21 mouse cellular contexts compared by ENCODE assay signal in the genomic region with DNA sequence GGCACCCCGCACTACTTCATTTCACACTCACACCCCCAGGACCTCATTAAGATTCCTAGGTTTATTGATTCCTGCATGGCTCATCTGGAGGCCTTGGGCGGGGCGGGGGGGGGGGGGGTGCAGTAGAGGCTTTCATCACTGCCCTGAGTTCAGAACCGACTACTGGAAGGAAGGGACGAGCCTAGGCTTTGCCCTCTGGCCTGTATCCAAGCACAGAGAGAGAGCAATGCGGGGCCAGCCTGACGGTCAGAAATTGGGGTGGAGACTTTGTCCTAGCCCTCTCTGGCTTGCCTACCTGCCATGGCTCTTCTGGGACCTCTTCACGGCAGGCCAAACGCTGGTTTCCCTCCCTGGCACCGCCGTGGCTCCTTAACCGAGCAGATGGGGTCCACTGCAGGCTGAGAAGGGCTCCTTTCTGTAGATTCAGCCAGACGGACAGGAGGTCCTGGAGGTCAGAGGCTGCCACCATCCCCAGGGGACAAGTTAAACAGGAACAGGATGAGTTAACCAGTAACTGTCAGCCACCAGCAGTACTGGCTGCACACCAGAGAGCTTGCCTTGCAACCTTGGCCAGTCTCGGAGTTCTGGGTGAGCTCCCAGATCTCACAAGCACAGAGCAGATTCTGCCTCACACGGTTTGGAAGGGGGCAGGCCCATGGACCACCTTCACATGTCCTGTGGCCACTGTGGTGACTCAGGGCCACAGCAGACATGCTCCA. TPM values are rescaled to one million over a fixed set of nuclear protein-coding genes. Genes with fewer than 3 reads are reported as not detected.
A peak's percentile ranks its signal among the peaks of the same experiment; 100 is the strongest.
DNase-seq lines count a peak whose midpoint lies in the region; ATAC-seq lines count a peak whose summit lies in the region.
"Had no signal": no experiment of that assay in that cellular context is flagged by ENCODE, and none has a peak within 500 bp of the region (broad histone marks: within the 10 kb centered on the region; RNA-seq: fewer than 3 reads in every experiment).

No protein-coding gene starts in this region.

- H3K4me1 ChIP-seq in megakaryocyte, embryonic 14.5 days: peaks cover 81% of the 10 kb centered on the region
- H3K4me1 ChIP-seq in kidney, embryonic 15.5 days: peaks cover 50% of the 10 kb centered on the region

- no peak overlapping the region; the same call in 1 of the 2 replicates for H3K9ac ChIP-seq in kidney, embryonic 15.5 days
- H3K9ac ChIP-seq: embryonic facial prominence, embryonic 15.5 days; forebrain, embryonic 13.5 days; heart, embryonic 15.5 days; hindbrain, embryonic 14.5 days had no signal

- DNase-seq in liver: peak; percentile 41
- DNase-seq in yolk sac, embryonic 10.5 days (ENCODE audit: low spot score): peak; percentile 81
- DNase-seq in embryo, embryonic 9.5 days (ENCODE audit: extremely low spot score): no peak
- no peak for DNase-seq in adrenal gland, adult (ENCODE audit: inconsistent age in 2 of 2, low spot score in 1 of 2)
- DNase-seq: adrenal gland, postnatal 14 days; cerebellum, adult 8-10 months; heart, adult 18-20 months had no signal

- H3K36me3 ChIP-seq in megakaryocyte, embryonic 14.5 days (replicated peaks; ENCODE audit: low read length): peaks cover 58% of the 10 kb centered on the region
- H3K36me3 ChIP-seq in kidney, embryonic 15.5 days: no peaks in the 10 kb centered on the region
- H3K36me3 ChIP-seq: embryonic facial prominence, embryonic 15.5 days; heart, embryonic 15.5 days had no signal

- peak overlapping the region; percentile 95 for H3K4me3 ChIP-seq in megakaryocyte, embryonic 14.5 days (replicated peaks)
- H3K4me3 ChIP-seq in kidney, embryonic 15.5 days (replicated peaks): no peak overlapping the region; the same call in 1 of the 2 replicates
- H3K4me3 ChIP-seq: embryonic facial prominence, embryonic 15.5 days; forebrain, embryonic 13.5 days; heart, embryonic 15.5 days; layer of hippocampus, adult 2 months had no signal

- ATAC-seq in megakaryocyte, adult 5-6 weeks (ENCODE audit: poor library complexity, severe bottlenecking): no peak
- ATAC-seq in kidney, embryonic 15.5 days (replicated peaks; ENCODE audit: low FRiP score): peak; percentile 50
- ATAC-seq in granulocyte monocyte progenitor cell, adult 5-6 weeks (replicated peaks; ENCODE audit: poor library complexity, severe bottlenecking): no peak
- ATAC-seq: forebrain, embryonic 13.5 days; lung, postnatal 0 days had no signal

- 50% methylated on average over 15 of the region's 15 CpGs for WGBS in kidney, embryonic 15.5 days

- peak overlapping the region; percentile 89 for H3K27ac ChIP-seq in kidney, embryonic 15.5 days
- H3K27ac ChIP-seq: embryonic facial prominence, embryonic 15.5 days; forebrain, embryonic 13.5 days; heart, embryonic 15.5 days; hindbrain, embryonic 14.5 days; layer of hippocampus, adult 2 months had no signal

- no peaks in the 10 kb centered on the region for H3K27me3 ChIP-seq in megakaryocyte, embryonic 14.5 days (replicated peaks)
- H3K27me3 ChIP-seq in kidney, embryonic 15.5 days: peaks cover 19% of the 10 kb centered on the region

- H3K4me2 ChIP-seq in kidney, embryonic 15.5 days: peak overlapping the region; percentile 34
- H3K4me2 ChIP-seq: embryonic facial prominence, embryonic 15.5 days; forebrain, embryonic 13.5 days; heart, embryonic 15.5 days; hindbrain, embryonic 14.5 days had no signal

- no peaks in the 10 kb centered on the region for H3K9me3 ChIP-seq in megakaryocyte, embryonic 14.5 days
- no peaks in the 10 kb centered on the region for H3K9me3 ChIP-seq in kidney, embryonic 15.5 days (replicated peaks)
- H3K9me3 ChIP-seq: embryonic facial prominence, embryonic 15.5 days; forebrain, embryonic 13.5 days; heart, embryonic 15.5 days had no signal

RNA-seq across cellular contexts. Expression of a gene that starts 5.7 kb away (rescaled TPM):
- 41.8 and 92.9 TPM in 2 replicates for polyA plus RNA-seq in megakaryocyte, embryonic 14.5 days (2012; ENCODE audit: insufficient read depth, low replicate concordance)
- total RNA-seq in megakaryocyte, adult 5-6 weeks (2015): 7.5 and 9.3 TPM in 2 replicates
- total RNA-seq in megakaryocyte, adult 5-6 weeks (2017): 7.7 and 8.2 TPM in 2 replicates
- 20.8 and 24.7 TPM in 2 replicates for polyA plus RNA-seq in kidney, embryonic 15.5 days (2015; fragmentation: Nextera tagmentation; extraction: Ambion mirVana)
- total RNA-seq in granulocyte monocyte progenitor cell, adult 5-6 weeks (2014; fragmentation: Nextera tagmentation): 16.9 and 30.9 TPM in 2 replicates
- total RNA-seq in granulocyte monocyte progenitor cell, adult 5-6 weeks (2017): 16.6 and 20.2 TPM in 2 replicates

RNA-seq across cellular contexts. Expression of a gene that starts 16.6 kb away (rescaled TPM):
- polyA plus RNA-seq in megakaryocyte, embryonic 14.5 days (2012; ENCODE audit: insufficient read depth, low replicate concordance): 2.5 and 3.0 TPM in 2 replicates
- 6.7 and 9.7 TPM in 2 replicates for total RNA-seq in megakaryocyte, adult 5-6 weeks (2015)
- total RNA-seq in megakaryocyte, adult 5-6 weeks (2017): 3.8 and 6.1 TPM in 2 replicates
- polyA plus RNA-seq in kidney, embryonic 15.5 days (2015; fragmentation: Nextera tagmentation; extraction: Ambion mirVana): 7.8 and 7.9 TPM in 2 replicates
- 1.4 and 2.2 TPM in 2 replicates for total RNA-seq in granulocyte monocyte progenitor cell, adult 5-6 weeks (2014; fragmentation: Nextera tagmentation)
- 0.52 and 2.7 TPM in 2 replicates for total RNA-seq in granulocyte monocyte progenitor cell, adult 5-6 weeks (2017)
- total RNA-seq: layer of hippocampus, adult 2 months had no signal
- polyA plus RNA-seq: forebrain, embryonic 13.5 days; hindbrain, embryonic 14.5 days had no signal

RNA-seq across cellular contexts. Expression of a gene that starts 23.0 kb away (rescaled TPM):
- polyA plus RNA-seq in megakaryocyte, embryonic 14.5 days (2012; ENCODE audit: insufficient read depth, low replicate concordance): not detected in 2 replicates
- not detected in 2 replicates for total RNA-seq in megakaryocyte, adult 5-6 weeks (2015)
- total RNA-seq in megakaryocyte, adult 5-6 weeks (2017): not detected in 2 replicates
- polyA plus RNA-seq in kidney, embryonic 15.5 days (2015; fragmentation: Nextera tagmentation; extraction: Ambion mirVana): 6.0 TPM in 2 replicates
- not detected in 2 replicates for total RNA-seq in granulocyte monocyte progenitor cell, adult 5-6 weeks (2014; fragmentation: Nextera tagmentation)
- total RNA-seq in granulocyte monocyte progenitor cell, adult 5-6 weeks (2017): not detected in 2 replicates
- total RNA-seq: heart, adult 18-20 months; layer of hippocampus, adult 2 months; left cerebral cortex, adult 18-20 months; monocyte, adult 5-6 weeks; neutrophil, adult 5-6 weeks had no signal
- polyA plus RNA-seq: C2C12; forebrain, embryonic 13.5 days had no signal

RNA-seq across cellular contexts. Expression of a gene that starts 27.5 kb away (rescaled TPM):
- polyA plus RNA-seq in megakaryocyte, embryonic 14.5 days (2012; ENCODE audit: insufficient read depth, low replicate concordance): 32.9 and 81.5 TPM in 2 replicates
- total RNA-seq in megakaryocyte, adult 5-6 weeks (2015): 7.1 and 10.2 TPM in 2 replicates
- total RNA-seq in megakaryocyte, adult 5-6 weeks (2017): 1.9 and 2.6 TPM in 2 replicates
- 79.9 and 83.4 TPM in 2 replicates for polyA plus RNA-seq in kidney, embryonic 15.5 days (2015; fragmentation: Nextera tagmentation; extraction: Ambion mirVana)
- total RNA-seq in granulocyte monocyte progenitor cell, adult 5-6 weeks (2014; fragmentation: Nextera tagmentation): 14.0 and 17.5 TPM in 2 replicates
- total RNA-seq in granulocyte monocyte progenitor cell, adult 5-6 weeks (2017): 4.2 and 7.1 TPM in 2 replicates

RNA-seq across cellular contexts. Expression of a gene that starts 33.7 kb away (rescaled TPM):
- polyA plus RNA-seq in megakaryocyte, embryonic 14.5 days (2012; ENCODE audit: insufficient read depth, low replicate concordance): 11.5 and 17.3 TPM in 2 replicates
- total RNA-seq in megakaryocyte, adult 5-6 weeks (2015): 1.5 and 3.0 TPM in 2 replicates
- total RNA-seq in megakaryocyte, adult 5-6 weeks (2017): 1.7 and 2.5 TPM in 2 replicates
- polyA plus RNA-seq in kidney, embryonic 15.5 days (2015; fragmentation: Nextera tagmentation; extraction: Ambion mirVana): 12.4 and 15.4 TPM in 2 replicates
- 0.60 and 3.6 TPM in 2 replicates for total RNA-seq in granulocyte monocyte progenitor cell, adult 5-6 weeks (2014; fragmentation: Nextera tagmentation)
- 0.26 TPM in 1 of 2 replicates, not detected in the other for total RNA-seq in granulocyte monocyte progenitor cell, adult 5-6 weeks (2017)
- total RNA-seq: heart, adult 18-20 months; neutrophil, adult 5-6 weeks had no signal

Comparison
In these comparisons a context has a peak if more than half of its experiments do, and no peak if none do; other contexts are left out.
1. DNase-seq: peak in liver (single experiment) and yolk sac, embryonic 10.5 days (single experiment); none in embryo, embryonic 9.5 days (single experiment) and adrenal gland, adult (0 of 2).